Mouse (Mus musculus) ES-E14 (cell line): ENCODE measurements around the gene Ndufaf8.

Experiments
- CHD2 ChIP-seq: IDR thresholded peaks from 2 replicates; pipeline ENCODE4 v1.6.1; 2014; ENCODE audit warnings: mild to moderate bottlenecking, low read depth, low read length, inconsistent platforms
- ZNF384 ChIP-seq: IDR thresholded peaks from 2 replicates; pipeline ENCODE4 v1.6.1; 2012; ENCODE audit warnings: low read depth, low read length, inconsistent platforms

DNA sequence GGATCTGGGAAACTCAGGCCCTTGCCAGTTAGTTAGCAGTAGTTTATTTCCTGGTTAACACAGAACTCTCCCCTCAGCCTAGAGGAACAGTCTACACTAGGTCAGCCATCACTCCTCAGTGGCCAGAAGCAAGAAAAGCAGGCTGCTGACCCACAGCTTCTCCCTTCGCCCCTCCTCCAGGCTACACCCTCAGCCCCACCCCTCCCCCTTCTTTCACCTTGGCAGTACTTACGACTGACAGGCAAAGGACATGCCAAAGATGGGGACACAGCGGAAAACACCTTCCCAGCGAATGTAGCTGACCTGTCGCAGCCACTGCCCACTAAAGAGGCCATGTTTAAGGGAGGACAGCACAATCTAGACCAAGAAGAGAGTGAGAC is 38.9 kb downstream of the Ndufaf8 start:
- TF ChIP-seq CHD2 (no peak), ZNF384 (no peak)
